Comparison of ENCODE assay signal across 9 mouse cellular contexts in genomic region chr8:80058193-80058592, GRCm38 (mm10). TPM values are rescaled to one million over a fixed set of nuclear protein-coding genes. Genes with fewer than 3 reads are reported as not detected.
DNase-seq lines count a peak whose midpoint lies in the region; ATAC-seq and TF ChIP-seq lines count a peak whose summit lies in the region.
"Had no signal": no experiment of that assay in that cellular context is flagged by ENCODE, and none has a peak within 500 bp of the region (broad histone marks: within the 10 kb centered on the region; RNA-seq: fewer than 3 reads in every experiment).

No protein-coding gene starts in this region.

- intact Hi-C loops in heart, postnatal 36 days (cut with DNase I) = no loop called here

- peaks cover 7% of the 10 kb centered on the region for H3K4me1 ChIP-seq in heart, embryonic 15.5 days (replicated peaks)
- H3K4me1 ChIP-seq in forebrain, embryonic 16.5 days (replicated peaks; ENCODE audit: control insufficient read depth, insufficient read depth, low read length) = peaks cover 30% of the 10 kb centered on the region

- H3K27me3 ChIP-seq in heart, embryonic 15.5 days = peaks cover 41% of the 10 kb centered on the region
- peaks cover 4% of the 10 kb centered on the region for H3K27me3 ChIP-seq in Patski
- peaks cover 22% of the 10 kb centered on the region for H3K27me3 ChIP-seq in forebrain, embryonic 16.5 days (replicated peaks; ENCODE audit: control insufficient read depth, insufficient read depth, low read length)

- CTCF ChIA-PET in Patski (lab: Charles Lee) = interaction anchor here (0.9 kb wide), 1 partner anchor 14 kb away, joined by 3 read pairs; no protein-coding TSS in a partner anchor

- H3K9ac ChIP-seq in heart, embryonic 15.5 days = no peak overlapping the region
- peak overlapping the region; percentile 27 for H3K9ac ChIP-seq in forebrain, embryonic 16.5 days (replicated peaks; ENCODE audit: low read depth, low read length)

- no peaks in the 10 kb centered on the region for H3K9me3 ChIP-seq in heart, embryonic 15.5 days (replicated peaks)
- no peaks in the 10 kb centered on the region for H3K9me3 ChIP-seq in forebrain, embryonic 16.5 days (ENCODE audit: control insufficient read depth, low read length)

- no peak for ATAC-seq in heart, embryonic 15.5 days (replicated peaks; ENCODE audit: insufficient number of reproducible peaks, insufficient read depth, low FRiP score, low read depth)
- peak; percentile 9 for ATAC-seq in Patski
- peak; percentile 58 for ATAC-seq in forebrain, embryonic 16.5 days

- POLR2A ChIA-PET in Patski (lab: Charles Lee) = no interaction called here

- no peaks in the 10 kb centered on the region for H3K36me3 ChIP-seq in heart, embryonic 15.5 days
- H3K36me3 ChIP-seq in forebrain, embryonic 16.5 days (ENCODE audit: control insufficient read depth, insufficient read depth) = no peaks in the 10 kb centered on the region

- peak overlapping the region; percentile 60 for H3K4me3 ChIP-seq in heart, embryonic 15.5 days
- H3K4me3 ChIP-seq in forebrain, embryonic 16.5 days (replicated peaks; ENCODE audit: low read length) = peak overlapping the region; percentile 65

- no peak overlapping the region for H3K27ac ChIP-seq in heart, embryonic 15.5 days
- H3K27ac ChIP-seq in forebrain, embryonic 16.5 days (ENCODE audit: low read length) = no peak overlapping the region

- peak overlapping the region; percentile 81 for H3K4me2 ChIP-seq in heart, embryonic 15.5 days
- peak overlapping the region; percentile 98 for H3K4me2 ChIP-seq in forebrain, embryonic 16.5 days (ENCODE audit: low read length)

- DNase-seq in heart, postnatal 36 days = no peak
- no peak for DNase-seq in Patski (ENCODE audit: low read depth, low spot score)
- peak; percentile 18 to 29 for DNase-seq in lung, postnatal 4 days
- no peak for DNase-seq in spleen, postnatal 36 days (ENCODE audit: low spot score in 2 of 2)
- DNase-seq in testis, postnatal 10 days (ENCODE audit: low spot score) = no peak
- DNase-seq in cerebellum, postnatal 25 days = no peak

- TF ChIP-seq CTCF in Patski (IDR thresholded peaks at IDR 0.05) = no peak

- in situ Hi-C loops in Patski (cut with MboI; ENCODE audit: low pct_unique_long_range_greater_than_20kb) = loop anchor here (10.0 kb wide), 1 partner anchor 323 kb away; no protein-coding TSS in a partner anchor

- 5% methylated on average over 7 of the region's 12 CpGs for WGBS in heart, embryonic 15.5 days
- 2% methylated on average over 8 of the region's 12 CpGs for WGBS in forebrain, embryonic 16.5 days

RNA-seq across cellular contexts. Expression of gene Hhip, which starts 0.4 kb away (rescaled TPM):
- 1.8 and 5.0 TPM in 2 replicates for polyA plus RNA-seq in heart, embryonic 15.5 days (2015; fragmentation: Nextera tagmentation; extraction: Ambion mirVana)
- under 1 TPM in 1 of 2 experiments, not detected in 1; 0.06 TPM for total RNA-seq in heart, postnatal 36 days (2021)
- polyA plus RNA-seq in Patski (2021) = 18.3 TPM
- 1.0 and 1.1 TPM in 2 replicates for polyA plus RNA-seq in forebrain, embryonic 16.5 days (2015; fragmentation: Nextera tagmentation; extraction: Ambion mirVana)
- total RNA-seq: MEL had no signal

Comparison
In these comparisons a context has a peak if more than half of its experiments do, and no peak if none do; other contexts are left out.
1. DNase-seq: peak in lung, postnatal 4 days (2 of 2); none in heart, postnatal 36 days (0 of 2), Patski (single experiment), spleen, postnatal 36 days (0 of 2), testis, postnatal 10 days (single experiment) and cerebellum, postnatal 25 days (0 of 2).